Mouse (Mus musculus) activated CD4-positive, CD25-positive, alpha-beta regulatory T cell, adult 4 months (primary cell): Measurements from ENCODE around the gene Cux1. TPM values are rescaled to one million over a fixed set of nuclear protein-coding genes. Genes with fewer than 3 reads are reported as not detected.

Source experiments
- ATAC-seq: one replicate; pipeline ENCODE4 v1.8.0; 2017
- polyA plus RNA-seq, 2 experiments: library from polyadenylated mRNA; unstranded; fragments of 100-300 nt; shearing (Covaris generic); gene quantifications; one replicate each; pipeline ENCODE4 v1.2.1; 2017

The Cux1 gene
- 10 to 100 TPM; 36.1 to 46.2 TPM for polyA plus RNA-seq

- ATAC-seq, result peak; percentile 85
Observed at GRCm38 (mm10) chr5:136567176-136568025, at the start of gene Cux1. Gene Cux1 (minus strand): TSS chr5:136567490.

GRCm38 (mm10) chr5:136612391-136612790 lies 45.1 kb upstream of the Cux1 start:
- no peak for ATAC-seq

GRCm38 (mm10) chr5:136608814-136609434 lies 41.6 kb upstream of the Cux1 start:
- no peak for ATAC-seq

- ATAC-seq, result no peak
Observed at GRCm38 (mm10) chr5:136605144-136605543, 37.9 kb upstream of the Cux1 start.

GRCm38 (mm10) chr5:136603176-136603964 lies 36.1 kb upstream of the Cux1 start:
- ATAC-seq, result no peak

GRCm38 (mm10) chr5:136600511-136600910 lies 33.2 kb upstream of the Cux1 start:
- no peak for ATAC-seq

- ATAC-seq, result no peak
Observed at GRCm38 (mm10) chr5:136594896-136595540, 27.7 kb upstream of the Cux1 start.

GRCm38 (mm10) chr5:136591816-136592499 lies 24.7 kb upstream of the Cux1 start:
- no peak for ATAC-seq

- ATAC-seq, result no peak
Observed at GRCm38 (mm10) chr5:136589002-136589401, 21.7 kb upstream of the Cux1 start.

GRCm38 (mm10) chr5:136588471-136588870 lies 21.2 kb upstream of the Cux1 start:
- ATAC-seq, result no peak

GRCm38 (mm10) chr5:136584676-136585285 lies 17.5 kb upstream of the Cux1 start:
- no peak for ATAC-seq

GRCm38 (mm10) chr5:136583666-136584464 lies 16.6 kb upstream of the Cux1 start:
- no peak for ATAC-seq

GRCm38 (mm10) chr5:136583256-136583655 lies 16.0 kb upstream of the Cux1 start:
- no peak for ATAC-seq

GRCm38 (mm10) chr5:136582201-136582600 lies 14.9 kb upstream of the Cux1 start:
- ATAC-seq, result no peak

- no peak for ATAC-seq
Observed at GRCm38 (mm10) chr5:136581625-136582024, 14.3 kb upstream of the Cux1 start.

- ATAC-seq, result no peak
Observed at GRCm38 (mm10) chr5:136581166-136581565, 13.9 kb upstream of the Cux1 start.

- ATAC-seq, result no peak
Observed at GRCm38 (mm10) chr5:136578201-136578600, 10.9 kb upstream of the Cux1 start.

- ATAC-seq, result no peak
Observed at GRCm38 (mm10) chr5:136570171-136570570, 2.9 kb upstream of the Cux1 start.

- no peak for ATAC-seq
Observed at GRCm38 (mm10) chr5:136568776-136569175, 1.5 kb upstream of the Cux1 start.

- no peak for ATAC-seq
Observed at GRCm38 (mm10) chr5:136568026-136568765, 906 bp upstream of the Cux1 start.
